Mouse (Mus musculus): ENCODE results near the gene Fmr1nb. TPM values are rescaled to one million over a fixed set of nuclear protein-coding genes. Genes with fewer than 3 reads are reported as not detected.
A peak's percentile ranks its signal among the peaks of the same experiment; 100 is the strongest.
"Not testable (repeated sequence)": the region's sequence is repeated elsewhere in the genome, so short reads cannot be mapped to it uniquely, and the experiment has no call there.

The Fmr1nb gene
- 1 to 10 TPM; 1.7 to 4.6 TPM for total RNA-seq (2021)

GRCm38 (mm10) chrX:68761606-68762005 is at the start of gene Fmr1nb:
Gene Fmr1nb (plus strand): TSS chrX:68761839.
- peak in 1 of 2 experiments; percentile 1 for DNase-seq

GRCm38 (mm10) chrX:68736902-68737301 is 24.7 kb upstream of the Fmr1nb start:
- intact Hi-C loops (cut with DNase I), result no loop called here

More at GRCm38 (mm10) chrX:68761606-68762005, at the start of gene Fmr1nb:
- intact Hi-C loops (cut with DNase I), result no loop called here

GRCm38 (mm10) chrX:68740088-68740487 is 21.6 kb upstream of the Fmr1nb start:
- DNase-seq, result no peak
- intact Hi-C loops (cut with DNase I), result no loop called here

More at GRCm38 (mm10) chrX:68736902-68737301, 24.7 kb upstream of the Fmr1nb start:
- DNase-seq, result no peak

- intact Hi-C loops (cut with DNase I), result not testable (repeated sequence)
Observed at GRCm38 (mm10) chrX:68820449-68820848, 58.8 kb downstream of the Fmr1nb start.

GRCm38 (mm10) chrX:68821059-68821458 is 59.4 kb downstream of the Fmr1nb start, which contains the start of gene Gm14698:
Gene Gm14698 (plus strand): TSS chrX:68821093.
- peak; percentile 1 for DNase-seq

More at GRCm38 (mm10) chrX:68820449-68820848, 58.8 kb downstream of the Fmr1nb start:
- not testable (repeated sequence) for DNase-seq

GRCm38 (mm10) chrX:68839548-68840444 is 78.2 kb downstream of the Fmr1nb start:
- no peak for DNase-seq
- intact Hi-C loops (cut with DNase I), result no loop called here

More at GRCm38 (mm10) chrX:68821059-68821458, 59.4 kb downstream of the Fmr1nb start, which contains the start of gene Gm14698:
- intact Hi-C loops (cut with DNase I), result not testable (repeated sequence)

Other genes starting within 250 kb of the Fmr1nb start
- gene Fmr1, start 83.3 kb upstream of the Fmr1nb start, total RNA-seq (2021), result 10 to 100 TPM; 10.7 to 10.8 TPM
- 1 to 10 TPM; 1.5 to 1.8 TPM for gene Gm14698, start 59.3 kb downstream of the Fmr1nb start, total RNA-seq (2021)
- gene Gm6812, start 131.2 kb downstream of the Fmr1nb start, total RNA-seq (2021), result not detected